Mouse (Mus musculus): Measurements from ENCODE around the gene Cenpb. TPM values are rescaled to one million over a fixed set of nuclear protein-coding genes. Genes with fewer than 3 reads are reported as not detected.

Gene Cenpb
- polyA plus RNA-seq, 1 experiment from 2014 or later: 16.2 TPM

GRCm38 (mm10) chr2:131141336-131141986, 38.4 kb downstream of the Cenpb start:
- no peak overlapping the region for H3K4me2 ChIP-seq
- 92% methylated on average over 8 of the region's 8 CpGs for WGBS
- no peak overlapping the region for H3K9ac ChIP-seq
- no peaks in the 10 kb centered on the region for H3K9me3 ChIP-seq
- H3K36me3 ChIP-seq (replicated peaks): peaks cover 30% of the 10 kb centered on the region
- no peak overlapping the region for H3K27ac ChIP-seq
- peaks cover 6% of the 10 kb centered on the region; the same call in 1 of the 2 replicates for H3K4me1 ChIP-seq
- H3K27me3 ChIP-seq: no peaks in the 10 kb centered on the region
- H3K4me3 ChIP-seq (replicated peaks): no peak overlapping the region
- no peak for ATAC-seq (ENCODE audit: low FRiP score)

GRCm38 (mm10) chr2:131140533-131140905, 39.3 kb downstream of the Cenpb start:
- Histone ChIP-seq H3K4me1 (peaks cover 6% of the 10 kb centered on the region; the same call in 1 of the 2 replicates), H3K27me3 (no peaks in the 10 kb centered on the region), H3K4me3 (replicated peaks) (no peak overlapping the region), H3K27ac (no peak overlapping the region), H3K4me2 (no peak overlapping the region), H3K36me3 (replicated peaks) (peaks cover 21% of the 10 kb centered on the region), H3K9ac (no peak overlapping the region), H3K9me3 (no peaks in the 10 kb centered on the region)
- no peak for ATAC-seq (ENCODE audit: low FRiP score)
- 83% methylated on average over 5 of the region's 5 CpGs for WGBS

GRCm38 (mm10) chr2:131139886-131140532, 39.9 kb downstream of the Cenpb start:
- ATAC-seq (ENCODE audit: low FRiP score): no peak
- Histone ChIP-seq H3K9ac (no peak overlapping the region), H3K9me3 (no peaks in the 10 kb centered on the region), H3K27me3 (no peaks in the 10 kb centered on the region), H3K4me3 (replicated peaks) (no peak overlapping the region), H3K4me1 (peaks cover 6% of the 10 kb centered on the region; the same call in 1 of the 2 replicates), H3K4me2 (no peak overlapping the region), H3K27ac (no peak overlapping the region), H3K36me3 (replicated peaks) (peaks cover 16% of the 10 kb centered on the region)
- 69% methylated on average over 5 of the region's 5 CpGs for WGBS

- H3K4me1 ChIP-seq: peaks cover 6% of the 10 kb centered on the region; the same call in 1 of the 2 replicates
- H3K27ac ChIP-seq: no peak overlapping the region
- H3K9ac ChIP-seq: no peak overlapping the region
- WGBS: 88% methylated on average over 5 of the region's 5 CpGs
- H3K9me3 ChIP-seq: no peaks in the 10 kb centered on the region
- H3K4me2 ChIP-seq: no peak overlapping the region
- H3K36me3 ChIP-seq (replicated peaks): peaks cover 8% of the 10 kb centered on the region
- no peak for ATAC-seq (ENCODE audit: low FRiP score)
- H3K4me3 ChIP-seq (replicated peaks): no peak overlapping the region
- no peaks in the 10 kb centered on the region for H3K27me3 ChIP-seq
These were observed 40.6 kb downstream of the Cenpb start for GRCm38 (mm10) chr2:131139287-131139686.

GRCm38 (mm10) chr2:131138760-131139159, 41.1 kb downstream of the Cenpb start:
- Histone ChIP-seq H3K27ac (no peak overlapping the region), H3K9ac (no peak overlapping the region), H3K27me3 (no peaks in the 10 kb centered on the region), H3K36me3 (replicated peaks) (peaks cover 6% of the 10 kb centered on the region), H3K4me2 (no peak overlapping the region), H3K9me3 (no peaks in the 10 kb centered on the region), H3K4me1 (peaks cover 6% of the 10 kb centered on the region; the same call in 1 of the 2 replicates), H3K4me3 (replicated peaks) (no peak overlapping the region)
- ATAC-seq (ENCODE audit: low FRiP score): no peak
- WGBS: 89% methylated on average over 7 of the region's 7 CpGs

- ATAC-seq (ENCODE audit: low FRiP score): no peak
- Histone ChIP-seq H3K27ac (no peak overlapping the region), H3K4me3 (replicated peaks) (no peak overlapping the region), H3K36me3 (replicated peaks) (peaks cover 3% of the 10 kb centered on the region; the same call in 1 of the 2 replicates), H3K4me1 (peaks cover 6% of the 10 kb centered on the region; the same call in 1 of the 2 replicates), H3K9me3 (no peaks in the 10 kb centered on the region), H3K27me3 (no peaks in the 10 kb centered on the region), H3K4me2 (no peak overlapping the region), H3K9ac (no peak overlapping the region)
- WGBS: 88% methylated on average over 4 of the region's 4 CpGs
These were observed 41.6 kb downstream of the Cenpb start for GRCm38 (mm10) chr2:131138296-131138695.

GRCm38 (mm10) chr2:131135521-131136139, 44.2 kb downstream of the Cenpb start:
- Histone ChIP-seq H3K27ac (no peak overlapping the region), H3K4me2 (no peak overlapping the region), H3K36me3 (replicated peaks) (no peaks in the 10 kb centered on the region), H3K9me3 (no peaks in the 10 kb centered on the region), H3K4me1 (no peaks in the 10 kb centered on the region), H3K4me3 (replicated peaks) (no peak overlapping the region), H3K9ac (no peak overlapping the region), H3K27me3 (no peaks in the 10 kb centered on the region)
- WGBS: 89% methylated on average over 11 of the region's 11 CpGs
- ATAC-seq (ENCODE audit: low FRiP score): no peak

GRCm38 (mm10) chr2:131134826-131135400, 45.0 kb downstream of the Cenpb start:
- H3K27ac ChIP-seq: no peak overlapping the region
- H3K4me3 ChIP-seq (replicated peaks): no peak overlapping the region
- no peak overlapping the region for H3K4me2 ChIP-seq
- H3K9ac ChIP-seq: no peak overlapping the region
- no peaks in the 10 kb centered on the region for H3K9me3 ChIP-seq
- ATAC-seq (ENCODE audit: low FRiP score): no peak
- WGBS: 85% methylated on average over 8 of the region's 8 CpGs
- no peaks in the 10 kb centered on the region for H3K4me1 ChIP-seq
- H3K27me3 ChIP-seq: no peaks in the 10 kb centered on the region
- no peaks in the 10 kb centered on the region for H3K36me3 ChIP-seq (replicated peaks)

GRCm38 (mm10) chr2:131134381-131134780, 45.5 kb downstream of the Cenpb start:
- Histone ChIP-seq H3K4me2 (no peak overlapping the region), H3K27ac (no peak overlapping the region), H3K27me3 (no peaks in the 10 kb centered on the region), H3K4me3 (replicated peaks) (no peak overlapping the region), H3K9me3 (no peaks in the 10 kb centered on the region), H3K36me3 (replicated peaks) (no peaks in the 10 kb centered on the region), H3K4me1 (no peaks in the 10 kb centered on the region), H3K9ac (no peak overlapping the region)
- ATAC-seq (ENCODE audit: low FRiP score): no peak
- whole genome bisulfite sequencing: 50% methylated on average over 1 of the region's 1 CpGs

GRCm38 (mm10) chr2:131132930-131133547, 46.8 kb downstream of the Cenpb start, which contains the start of gene Gm11037:
Gene Gm11037, plus strand, starts transcription at chr2:131133497.
- 94% methylated on average over 9 of the region's 9 CpGs for WGBS
- Histone ChIP-seq H3K27ac (no peak within 1 kb of the TSS), H3K9ac (no peak within 1 kb of the TSS)

GRCm38 (mm10) chr2:131132111-131132888, 47.6 kb downstream of the Cenpb start:
- Histone ChIP-seq H3K27me3 (0 out of 2 replicates have a peak, but pooled peaks cover 10% of the 10 kb centered on the region), H3K9ac (no peak overlapping the region), H3K9me3 (no peaks in the 10 kb centered on the region), H3K4me1 (peaks cover 7% of the 10 kb centered on the region), H3K36me3 (replicated peaks) (no peaks in the 10 kb centered on the region), H3K4me3 (replicated peaks) (no peak overlapping the region), H3K4me2 (no peak overlapping the region), H3K27ac (no peak overlapping the region)
- no peak for ATAC-seq (ENCODE audit: low FRiP score)
- 88% methylated on average over 10 of the region's 10 CpGs for WGBS

More at GRCm38 (mm10) chr2:131132930-131133547, 46.8 kb downstream of the Cenpb start, which contains the start of gene Gm11037:
- H3K4me3 ChIP-seq (replicated peaks): no peak within 1 kb of the TSS
- ATAC-seq (ENCODE audit: low FRiP score): no peak
- H3K9me3 ChIP-seq: no peaks in the 10 kb centered on the region
- H3K4me2 ChIP-seq: no peak within 1 kb of the TSS
- H3K4me1 ChIP-seq: no peaks in the 10 kb centered on the region
- no peaks in the 10 kb centered on the region for H3K36me3 ChIP-seq (replicated peaks)
- H3K27me3 ChIP-seq: 0 out of 2 replicates have a peak, but pooled peaks cover 3% of the 10 kb centered on the region
